Mouse (Mus musculus) limb, embryonic 12.5 days (tissue): ENCODE data around the gene Spcs2. TPM values are rescaled to one million over a fixed set of nuclear protein-coding genes. Genes with fewer than 3 reads are reported as not detected.

Experiments used
- ATAC-seq: fragments of 200-750 bp; cut with Nextera tagmentation; 2 replicates; pipeline ENCODE4 v1.8.0; 2017; ENCODE audit warnings: low read depth, moderate TSS enrichment; ENCODE audit not compliant: insufficient number of reproducible peaks, insufficient read depth, low FRiP score, low TSS enrichment
- H3K27ac ChIP-seq: fragments of 300-500 bp; sonication (generic); 2 replicates; pipeline ENCODE4 v1.5.1; 2016; ENCODE audit warnings: mild to moderate bottlenecking, moderate library complexity
- H3K27me3 ChIP-seq: fragments of 300-500 bp; sonication (generic); 2 replicates; pipeline ENCODE4 v1.6.1; 2016; ENCODE audit warnings: mild to moderate bottlenecking, moderate library complexity
- H3K36me3 ChIP-seq: fragments of 300-500 bp; sonication (generic); 2 replicates; pipeline ENCODE4 v1.6.1; 2016; ENCODE audit warnings: mild to moderate bottlenecking, moderate library complexity
- H3K4me1 ChIP-seq: fragments of 300-500 bp; sonication (generic); replicated peaks from 2 replicates; pipeline ENCODE4 v1.6.1; 2016
- H3K4me2 ChIP-seq: fragments of 300-500 bp; sonication (generic); 2 replicates; pipeline ENCODE4 v1.6.1; 2016; ENCODE audit warnings: mild to moderate bottlenecking, moderate library complexity
- H3K4me3 ChIP-seq: fragments of 300-500 bp; sonication (generic); replicated peaks from 2 replicates; pipeline ENCODE4 v1.5.1; 2016; ENCODE audit warnings: mild to moderate bottlenecking
- H3K9ac ChIP-seq: fragments of 300-500 bp; sonication (generic); replicated peaks from 2 replicates; pipeline ENCODE4 v1.6.1; 2016; ENCODE audit warnings: mild to moderate bottlenecking, moderate library complexity
- H3K9me3 ChIP-seq: fragments of 300-500 bp; sonication (generic); 2 replicates; pipeline ENCODE4 v1.6.1; 2016; ENCODE audit warnings: mild to moderate bottlenecking, moderate library complexity
- WGBS: fragments of 180-500 bp; shearing (Covaris S2); methylation state at CpG from one replicate; pipeline ENCODE4 v1.1.7; 2016; 5-methylcytosine and 5-hydroxymethylcytosine counted together
- polyA plus RNA-seq: library from polyadenylated mRNA; unstranded; fragments of >200 nt; fragmentation: Nextera tagmentation; extraction: Ambion mirVana; gene quantifications from 2 replicates; pipeline ENCODE4 v1.2.1, GENCODE M21; 2016

Spcs2 gene
- polyA plus RNA-seq, 1 experiment from 2014 or later: 355 TPM

DNA sequence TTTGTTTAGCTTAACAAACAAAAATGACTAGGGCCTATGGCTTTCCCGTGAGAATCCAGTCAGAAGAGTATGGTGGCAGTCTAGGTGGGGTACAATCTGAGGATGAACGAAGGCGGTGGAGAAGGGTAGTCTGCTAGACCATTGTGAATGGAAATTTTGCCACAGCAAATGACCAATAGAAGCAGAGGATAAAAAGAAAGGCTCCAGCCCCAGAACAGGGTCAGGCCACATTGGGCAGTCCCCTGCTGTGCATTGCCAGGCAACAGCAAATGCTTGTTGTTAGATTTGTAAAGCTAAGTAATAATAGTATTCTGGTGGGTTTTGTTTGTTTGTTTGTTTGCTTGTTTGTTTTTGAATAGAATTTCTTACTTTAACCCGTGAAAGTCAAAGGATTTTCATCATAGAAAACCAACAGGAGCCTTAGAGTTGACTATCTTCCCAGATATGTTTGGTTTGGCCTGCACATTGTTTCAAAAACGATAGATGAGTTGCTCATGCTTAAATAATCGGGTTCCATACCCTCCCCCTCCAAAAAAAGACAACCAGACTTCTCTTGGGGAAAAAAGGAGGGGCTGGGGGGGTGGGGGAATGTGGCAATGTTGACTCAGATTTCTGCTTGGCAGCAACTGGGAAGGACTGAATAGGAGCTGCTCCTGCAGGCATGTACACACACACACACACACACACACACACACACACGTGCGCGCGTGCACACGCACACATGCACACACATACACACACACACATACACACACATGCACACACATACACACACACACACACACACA lies 1.2 kb upstream of the Spcs2 start:
- Histone ChIP-seq H3K27me3 (no peaks in the 10 kb centered on the region), H3K4me3 (no peak overlapping the region), H3K4me1 (peaks cover 7% of the 10 kb centered on the region; the same call in 1 of the 2 replicates), H3K36me3 (no peaks in the 10 kb centered on the region), H3K27ac (no peak overlapping the region), H3K9me3 (no peaks in the 10 kb centered on the region), H3K4me2 (no peak overlapping the region), H3K9ac (no peak overlapping the region)
- WGBS: 80% methylated on average over 11 of the region's 11 CpGs
- ATAC-seq: no peak

- Histone ChIP-seq H3K4me3 (peak within 1 kb of the TSS; percentile 75), H3K36me3 (peaks cover 25% of the 10 kb centered on the region), H3K27me3 (no peaks in the 10 kb centered on the region), H3K4me1 (peaks cover 18% of the 10 kb centered on the region), H3K9ac (peak within 1 kb of the TSS; percentile 92), H3K27ac (peak within 1 kb of the TSS; percentile 82), H3K4me2 (peak within 1 kb of the TSS; percentile 89), H3K9me3 (no peaks in the 10 kb centered on the region)
- WGBS: under 1% methylated on average over 42 of the region's 42 CpGs
- ATAC-seq: peak; percentile 98
Measured at GRCm38 (mm10) chr7:99858813-99859585, 4.3 kb downstream of the Spcs2 start, which contains the start of gene Xrra1. TSS of gene Xrra1 (plus strand) at chr7:99859116.

- H3K27me3 ChIP-seq: no peaks in the 10 kb centered on the region
- H3K4me1 ChIP-seq: peaks cover 18% of the 10 kb centered on the region
- H3K4me2 ChIP-seq: peak overlapping the region; percentile 89
- ATAC-seq: peak; percentile 50
- H3K27ac ChIP-seq: peak overlapping the region; percentile 82
- peaks cover 32% of the 10 kb centered on the region for H3K36me3 ChIP-seq
- 1% methylated on average over 19 of the region's 19 CpGs for WGBS
- no peaks in the 10 kb centered on the region for H3K9me3 ChIP-seq
- H3K4me3 ChIP-seq: peak overlapping the region; percentile 75
- peak overlapping the region; percentile 92 for H3K9ac ChIP-seq
Measured at GRCm38 (mm10) chr7:99858175-99858812, 5.0 kb downstream of the Spcs2 start.

- Histone ChIP-seq H3K27ac (no peak overlapping the region), H3K36me3 (peaks cover 49% of the 10 kb centered on the region), H3K4me2 (peak overlapping the region; percentile 13), H3K4me3 (no peak overlapping the region; the same call in 1 of the 2 replicates), H3K4me1 (peaks cover 18% of the 10 kb centered on the region), H3K9me3 (no peaks in the 10 kb centered on the region), H3K9ac (no peak overlapping the region), H3K27me3 (no peaks in the 10 kb centered on the region)
- ATAC-seq: no peak
- WGBS: 89% methylated on average over 14 of the region's 14 CpGs
Measured at GRCm38 (mm10) chr7:99856266-99856861, 6.9 kb downstream of the Spcs2 start.

- H3K4me2 ChIP-seq: no peak overlapping the region
- H3K27ac ChIP-seq: no peak overlapping the region
- no peak overlapping the region for H3K4me3 ChIP-seq
- H3K36me3 ChIP-seq: peaks cover 52% of the 10 kb centered on the region
- no peak for ATAC-seq
- H3K9ac ChIP-seq: no peak overlapping the region
- peaks cover 18% of the 10 kb centered on the region for H3K4me1 ChIP-seq
- H3K27me3 ChIP-seq: no peaks in the 10 kb centered on the region
- H3K9me3 ChIP-seq: no peaks in the 10 kb centered on the region
- 86% methylated on average over 4 of the region's 4 CpGs for WGBS
Measured at GRCm38 (mm10) chr7:99854311-99854710, 9.0 kb downstream of the Spcs2 start.

DNA sequence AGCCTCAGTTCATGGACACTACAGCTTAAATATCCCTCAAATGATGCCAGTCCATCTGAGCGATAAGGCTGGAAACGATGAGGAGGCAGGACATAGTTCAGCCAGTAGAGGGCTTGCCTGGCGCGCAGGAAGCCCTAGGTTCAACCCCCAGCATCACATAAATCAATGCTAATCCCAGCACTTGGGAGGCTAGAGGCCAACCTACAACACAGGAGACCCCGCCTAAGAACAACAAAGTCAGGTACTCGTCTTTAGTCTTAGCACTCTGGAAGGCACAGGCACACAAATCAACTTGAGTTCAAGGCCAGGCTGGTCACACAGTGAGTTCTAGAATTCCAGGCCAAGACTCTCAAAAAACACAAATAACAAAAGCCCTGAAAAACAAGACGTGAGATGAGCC lies 9.9 kb downstream of the Spcs2 start:
- Histone ChIP-seq H3K27me3 (no peaks in the 10 kb centered on the region), H3K36me3 (peaks cover 59% of the 10 kb centered on the region), H3K4me2 (no peak overlapping the region), H3K27ac (no peak overlapping the region), H3K4me3 (no peak overlapping the region), H3K9me3 (no peaks in the 10 kb centered on the region), H3K4me1 (peaks cover 15% of the 10 kb centered on the region), H3K9ac (no peak overlapping the region)
- ATAC-seq: no peak
- WGBS: 82% methylated on average over 7 of the region's 7 CpGs

- no peak overlapping the region for H3K27ac ChIP-seq
- H3K9ac ChIP-seq: no peak overlapping the region
- no peaks in the 10 kb centered on the region for H3K9me3 ChIP-seq
- H3K4me3 ChIP-seq: no peak overlapping the region
- WGBS: 85% methylated on average over 6 of the region's 6 CpGs
- 0 out of 2 replicates have a peak, but pooled peaks cover 4% of the 10 kb centered on the region for H3K4me1 ChIP-seq
- no peaks in the 10 kb centered on the region for H3K27me3 ChIP-seq
- H3K4me2 ChIP-seq: no peak overlapping the region
- ATAC-seq: no peak
- peaks cover 73% of the 10 kb centered on the region for H3K36me3 ChIP-seq
Measured at GRCm38 (mm10) chr7:99851618-99852017, 11.6 kb downstream of the Spcs2 start.

DNA sequence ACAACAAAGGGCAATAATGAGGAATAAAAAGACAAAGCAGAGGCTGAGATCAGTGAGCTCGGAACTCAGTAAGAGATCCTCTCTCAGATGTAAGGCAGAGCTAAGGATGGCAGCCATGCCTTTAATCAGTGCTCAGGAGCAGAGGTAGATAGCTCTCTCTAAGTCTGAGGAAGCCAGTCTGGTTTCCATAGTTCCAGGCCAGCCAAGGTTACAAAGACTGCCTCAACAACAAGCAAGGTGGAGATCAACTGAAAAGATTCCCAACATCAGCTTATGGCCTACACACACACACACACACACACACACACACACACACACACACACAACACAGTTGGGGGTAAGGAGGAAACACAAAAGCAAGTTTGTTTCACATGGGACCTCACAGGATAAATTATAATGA lies 12.1 kb downstream of the Spcs2 start:
- Histone ChIP-seq H3K9ac (no peak overlapping the region), H3K27ac (no peak overlapping the region), H3K36me3 (peaks cover 73% of the 10 kb centered on the region), H3K9me3 (no peaks in the 10 kb centered on the region), H3K4me1 (no peaks in the 10 kb centered on the region), H3K4me2 (no peak overlapping the region), H3K4me3 (no peak overlapping the region), H3K27me3 (no peaks in the 10 kb centered on the region)
- ATAC-seq: no peak
- whole genome bisulfite sequencing: 81% methylated on average over 1 of the region's 1 CpGs

DNA sequence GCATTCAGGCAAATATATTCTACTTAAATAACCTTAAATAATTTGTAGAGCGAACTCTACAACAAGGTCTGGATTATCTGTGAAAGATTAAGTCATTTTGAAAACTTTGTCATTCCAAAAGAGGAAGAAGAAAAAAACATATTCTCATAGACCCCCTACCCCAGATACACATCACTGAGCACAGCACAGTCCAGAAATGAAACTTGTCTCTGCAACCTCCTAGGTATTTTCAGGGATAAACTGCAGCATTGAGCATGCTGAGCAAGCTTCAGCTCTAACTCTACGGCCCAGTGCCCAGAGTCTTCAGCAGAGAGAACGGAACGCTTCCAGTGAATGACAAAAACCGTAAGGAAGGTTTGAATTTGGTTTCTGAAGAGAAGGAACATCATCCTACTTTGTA lies 12.7 kb downstream of the Spcs2 start:
- peaks cover 74% of the 10 kb centered on the region for H3K36me3 ChIP-seq
- WGBS: 89% methylated on average over 5 of the region's 5 CpGs
- no peaks in the 10 kb centered on the region for H3K4me1 ChIP-seq
- H3K27ac ChIP-seq: no peak overlapping the region
- H3K27me3 ChIP-seq: no peaks in the 10 kb centered on the region
- H3K9ac ChIP-seq: no peak overlapping the region
- no peak for ATAC-seq
- no peaks in the 10 kb centered on the region for H3K9me3 ChIP-seq
- no peak overlapping the region for H3K4me3 ChIP-seq
- H3K4me2 ChIP-seq: no peak overlapping the region

- no peak for ATAC-seq
- H3K27me3 ChIP-seq: no peaks in the 10 kb centered on the region
- H3K4me2 ChIP-seq: no peak overlapping the region
- no peak overlapping the region for H3K9ac ChIP-seq
- H3K36me3 ChIP-seq: peaks cover 82% of the 10 kb centered on the region
- 97% methylated on average over 8 of the region's 8 CpGs for WGBS
- no peak overlapping the region for H3K27ac ChIP-seq
- H3K9me3 ChIP-seq: no peaks in the 10 kb centered on the region
- H3K4me3 ChIP-seq: no peak overlapping the region
- H3K4me1 ChIP-seq: no peaks in the 10 kb centered on the region
Measured at GRCm38 (mm10) chr7:99845533-99846236, 17.6 kb downstream of the Spcs2 start.
